Mouse (Mus musculus) limb, embryonic 15.5 days (tissue): ENCODE measurements around the gene Oas1e. TPM values are rescaled to one million over a fixed set of nuclear protein-coding genes. Genes with fewer than 3 reads are reported as not detected.

Experiments
- ATAC-seq: fragments of 200-750 bp; cut with Nextera tagmentation; 2 replicates; pipeline ENCODE4 v1.8.0; 2017; ENCODE audit warnings: low read depth, moderate TSS enrichment; ENCODE audit not compliant: insufficient number of reproducible peaks, low FRiP score, low TSS enrichment
- H3K27ac ChIP-seq: fragments of 300-500 bp; sonication (generic); 2 replicates; pipeline ENCODE4 v1.5.1; 2015; ENCODE audit warnings: moderate library complexity, mild to moderate bottlenecking, inconsistent platforms
- H3K27me3 ChIP-seq: fragments of 300-500 bp; sonication (generic); 2 replicates; pipeline ENCODE4 v1.6.1; 2015; ENCODE audit warnings: inconsistent platforms
- H3K36me3 ChIP-seq: fragments of 300-500 bp; sonication (generic); 2 replicates; pipeline ENCODE4 v1.6.1; 2015; ENCODE audit warnings: inconsistent platforms
- H3K4me1 ChIP-seq: fragments of 300-500 bp; sonication (generic); 2 replicates; pipeline ENCODE4 v1.6.1; 2015; ENCODE audit warnings: inconsistent platforms
- H3K4me2 ChIP-seq: fragments of 300-500 bp; sonication (generic); 2 replicates; pipeline ENCODE4 v1.6.1; 2015; ENCODE audit warnings: mild to moderate bottlenecking, inconsistent platforms
- H3K4me3 ChIP-seq: fragments of 300-500 bp; sonication (generic); 2 replicates; pipeline ENCODE4 v1.5.1; 2015; ENCODE audit warnings: mild to moderate bottlenecking, inconsistent platforms
- H3K9ac ChIP-seq: fragments of 300-500 bp; sonication (generic); 2 replicates; pipeline ENCODE4 v1.6.1; 2015; ENCODE audit warnings: inconsistent platforms
- H3K9me3 ChIP-seq: fragments of 300-500 bp; sonication (generic); 2 replicates; pipeline ENCODE4 v1.6.1; 2016; ENCODE audit warnings: inconsistent platforms
- WGBS: fragments of 180-500 bp; shearing (Covaris S2); methylation state at CpG from one replicate; pipeline ENCODE4 v1.1.7; 2015; 5-methylcytosine and 5-hydroxymethylcytosine counted together
- polyA plus RNA-seq: library from polyadenylated mRNA; unstranded; fragments of >200 nt; fragmentation: Nextera tagmentation; extraction: Ambion mirVana; gene quantifications from 2 replicates; pipeline ENCODE4 v1.2.1, GENCODE M21; 2015

Gene Oas1e
- polyA plus RNA-seq, 1 experiment from 2014 or later = not detected

GRCm38 (mm10) chr5:120769396-120769795 is 25.9 kb downstream of the Oas1e start:
- no peaks in the 10 kb centered on the region for H3K9me3 ChIP-seq
- no peak overlapping the region for H3K4me3 ChIP-seq
- H3K27ac ChIP-seq = no peak overlapping the region
- H3K27me3 ChIP-seq = 0 out of 2 replicates have a peak, but pooled peaks cover 3% of the 10 kb centered on the region
- no peak overlapping the region for H3K9ac ChIP-seq
- ATAC-seq = no peak
- WGBS = 55% methylated on average over 3 of the region's 3 CpGs
- H3K4me2 ChIP-seq = no peak overlapping the region
- no peaks in the 10 kb centered on the region for H3K4me1 ChIP-seq
- H3K36me3 ChIP-seq = no peaks in the 10 kb centered on the region

- 0 out of 2 replicates have a peak, but pooled peaks cover 2% of the 10 kb centered on the region for H3K27me3 ChIP-seq
- H3K4me1 ChIP-seq = no peaks in the 10 kb centered on the region
- H3K9ac ChIP-seq = no peak overlapping the region
- 69% methylated on average over 8 of the region's 8 CpGs for whole genome bisulfite sequencing
- no peak for ATAC-seq
- no peak overlapping the region for H3K27ac ChIP-seq
- no peaks in the 10 kb centered on the region for H3K36me3 ChIP-seq
- no peak overlapping the region for H3K4me2 ChIP-seq
- H3K4me3 ChIP-seq = no peak overlapping the region
- no peaks in the 10 kb centered on the region for H3K9me3 ChIP-seq
Observed at GRCm38 (mm10) chr5:120765010-120765409, 30.3 kb downstream of the Oas1e start.

- Histone ChIP-seq H3K27me3 (0 out of 2 replicates have a peak, but pooled peaks cover 3% of the 10 kb centered on the region), H3K27ac (no peak overlapping the region), H3K4me1 (no peaks in the 10 kb centered on the region), H3K9ac (no peak overlapping the region), H3K4me2 (no peak overlapping the region), H3K36me3 (no peaks in the 10 kb centered on the region), H3K9me3 (no peaks in the 10 kb centered on the region), H3K4me3 (no peak overlapping the region)
- 20% methylated on average over 6 of the region's 6 CpGs for WGBS
- ATAC-seq = no peak
Observed at GRCm38 (mm10) chr5:120761901-120762300, 33.4 kb downstream of the Oas1e start.

GRCm38 (mm10) chr5:120754215-120754614 is 41.1 kb downstream of the Oas1e start:
- Histone ChIP-seq H3K27me3 (no peaks in the 10 kb centered on the region), H3K4me1 (no peaks in the 10 kb centered on the region), H3K9ac (no peak overlapping the region), H3K4me3 (no peak overlapping the region), H3K4me2 (no peak overlapping the region), H3K27ac (no peak overlapping the region), H3K9me3 (no peaks in the 10 kb centered on the region), H3K36me3 (no peaks in the 10 kb centered on the region)
- WGBS = 82% methylated on average over 4 of the region's 4 CpGs
- ATAC-seq = no peak

- H3K9ac ChIP-seq = no peak overlapping the region
- ATAC-seq = no peak
- no peak overlapping the region for H3K4me3 ChIP-seq
- no peaks in the 10 kb centered on the region for H3K9me3 ChIP-seq
- 77% methylated on average over 3 of the region's 3 CpGs for WGBS
- peaks cover 3% of the 10 kb centered on the region; the same call in 1 of the 2 replicates for H3K27me3 ChIP-seq
- H3K27ac ChIP-seq = no peak overlapping the region
- H3K4me2 ChIP-seq = no peak overlapping the region
- H3K36me3 ChIP-seq = no peaks in the 10 kb centered on the region
- no peaks in the 10 kb centered on the region for H3K4me1 ChIP-seq
Observed at GRCm38 (mm10) chr5:120752786-120753185, 42.5 kb downstream of the Oas1e start.

GRCm38 (mm10) chr5:120751206-120751605 is 44.1 kb downstream of the Oas1e start:
- no peak overlapping the region for H3K27ac ChIP-seq

GRCm38 (mm10) chr5:120749688-120750087 is 45.6 kb downstream of the Oas1e start, which contains the start of gene Oas2:
Gene Oas2 (minus strand): TSS chr5:120749853.
- WGBS = 58% methylated on average over 5 of the region's 5 CpGs

More at GRCm38 (mm10) chr5:120751206-120751605, 44.1 kb downstream of the Oas1e start:
- H3K4me1 ChIP-seq = no peaks in the 10 kb centered on the region
- H3K4me3 ChIP-seq = no peak overlapping the region
- no peak overlapping the region for H3K4me2 ChIP-seq
- no peak overlapping the region for H3K9ac ChIP-seq
- H3K27me3 ChIP-seq = peaks cover 3% of the 10 kb centered on the region; the same call in 1 of the 2 replicates
- WGBS = 73% methylated on average over 3 of the region's 3 CpGs
- no peaks in the 10 kb centered on the region for H3K9me3 ChIP-seq
- H3K36me3 ChIP-seq = no peaks in the 10 kb centered on the region
- no peak for ATAC-seq

GRCm38 (mm10) chr5:120746451-120746850 is 48.9 kb downstream of the Oas1e start:
- ATAC-seq = no peak
- H3K4me3 ChIP-seq = no peak overlapping the region

More at GRCm38 (mm10) chr5:120749688-120750087, 45.6 kb downstream of the Oas1e start, which contains the start of gene Oas2:
- no peak within 1 kb of the TSS for H3K27ac ChIP-seq
- no peaks in the 10 kb centered on the region for H3K36me3 ChIP-seq
- H3K9me3 ChIP-seq = no peaks in the 10 kb centered on the region
- ATAC-seq = no peak
- no peak within 1 kb of the TSS for H3K4me3 ChIP-seq
- H3K4me1 ChIP-seq = no peaks in the 10 kb centered on the region
- H3K4me2 ChIP-seq = no peak within 1 kb of the TSS
- no peak within 1 kb of the TSS for H3K9ac ChIP-seq
- peaks cover 6% of the 10 kb centered on the region; the same call in 1 of the 2 replicates for H3K27me3 ChIP-seq

GRCm38 (mm10) chr5:120742125-120742524 is 53.2 kb downstream of the Oas1e start:
- no peak overlapping the region for H3K4me2 ChIP-seq
- H3K36me3 ChIP-seq = no peaks in the 10 kb centered on the region
- WGBS = 27% methylated on average over 4 of the region's 4 CpGs
- no peak overlapping the region for H3K4me3 ChIP-seq
- ATAC-seq = no peak
- H3K27me3 ChIP-seq = peaks cover 20% of the 10 kb centered on the region; the same call in 1 of the 2 replicates
- H3K9ac ChIP-seq = no peak overlapping the region
- H3K9me3 ChIP-seq = no peaks in the 10 kb centered on the region
- H3K4me1 ChIP-seq = no peaks in the 10 kb centered on the region
- H3K27ac ChIP-seq = no peak overlapping the region

More at GRCm38 (mm10) chr5:120746451-120746850, 48.9 kb downstream of the Oas1e start:
- Histone ChIP-seq H3K27ac (no peak overlapping the region), H3K9me3 (no peaks in the 10 kb centered on the region), H3K4me1 (no peaks in the 10 kb centered on the region), H3K4me2 (no peak overlapping the region), H3K27me3 (peaks cover 20% of the 10 kb centered on the region), H3K36me3 (no peaks in the 10 kb centered on the region), H3K9ac (no peak overlapping the region)
- WGBS = 5% methylated on average over 5 of the region's 5 CpGs

Other genes starting within 250 kb of the Oas1e start
- 25.4 and 25.8 TPM in 2 replicates for gene Tpcn1, start 206.9 kb downstream of the Oas1e start, polyA plus RNA-seq
- 0.38 TPM in 2 replicates for gene Iqcd, start 206.5 kb downstream of the Oas1e start, polyA plus RNA-seq
- 13.8 TPM in 2 replicates for gene Rita1, start 182.9 kb downstream of the Oas1e start, polyA plus RNA-seq
- gene Ddx54, start 182.8 kb downstream of the Oas1e start, polyA plus RNA-seq = 39.4 and 41.7 TPM in 2 replicates
- gene Cfap73, start 161.3 kb downstream of the Oas1e start, polyA plus RNA-seq = not detected in 2 replicates
- gene Rasal1, start 146.7 kb downstream of the Oas1e start, polyA plus RNA-seq = 0.43 and 0.49 TPM in 2 replicates
- 2.7 and 4.0 TPM in 2 replicates for gene Dtx1, start 83.6 kb downstream of the Oas1e start, polyA plus RNA-seq
- 0.32 and 0.44 TPM in 2 replicates for gene Oas2, start 45.7 kb downstream of the Oas1e start, polyA plus RNA-seq
- 0.16 and 0.18 TPM in 2 replicates for gene Oas3, start 17.9 kb downstream of the Oas1e start, polyA plus RNA-seq
- 0.17 and 0.35 TPM in 2 replicates for gene Oas1c, start 17.0 kb upstream of the Oas1e start, polyA plus RNA-seq
- gene Oas1f, start 51.8 kb upstream of the Oas1e start, polyA plus RNA-seq = 0.42 and 1.0 TPM in 2 replicates
- not detected in 2 replicates for gene Oas1h, start 65.9 kb upstream of the Oas1e start, polyA plus RNA-seq
- 0.48 and 0.81 TPM in 2 replicates for gene Oas1g, start 92.1 kb upstream of the Oas1e start, polyA plus RNA-seq
- 2.3 and 2.5 TPM in 2 replicates for gene Oas1a, start 112.0 kb upstream of the Oas1e start, polyA plus RNA-seq
- gene Oas1d, start 119.0 kb upstream of the Oas1e start, polyA plus RNA-seq = not detected in 2 replicates
- gene Rph3a, start 214.6 kb upstream of the Oas1e start, polyA plus RNA-seq = 0.04 and 0.06 TPM in 2 replicates